Mouse (Mus musculus) stomach, embryonic 15.5 days (tissue): Measurements from ENCODE around the gene Cdh5. TPM values are rescaled to one million over a fixed set of nuclear protein-coding genes. Genes with fewer than 3 reads are reported as not detected.
"Not testable (repeated sequence)": the region's sequence is repeated elsewhere in the genome, so short reads cannot be mapped to it uniquely, and the experiment has no call there.

Experiments used
- ATAC-seq: fragments of 200-750 bp; cut with Nextera tagmentation; 2 replicates; pipeline ENCODE4 v1.8.0; 2017; ENCODE audit warnings: low read depth, moderate number of reproducible peaks, moderate TSS enrichment; ENCODE audit not compliant: insufficient read depth, low FRiP score
- H3K27ac ChIP-seq: fragments of 300-500 bp; sonication (generic); 2 replicates; pipeline ENCODE4 v1.5.1; 2015; ENCODE audit warnings: mild to moderate bottlenecking, inconsistent platforms
- H3K27me3 ChIP-seq: fragments of 300-500 bp; sonication (generic); replicated peaks from 2 replicates; pipeline ENCODE4 v1.6.1; 2015; ENCODE audit warnings: inconsistent platforms
- H3K36me3 ChIP-seq: fragments of 300-500 bp; sonication (generic); 2 replicates; pipeline ENCODE4 v1.6.1; 2015; ENCODE audit warnings: inconsistent platforms
- H3K4me1 ChIP-seq: fragments of 300-500 bp; sonication (generic); 2 replicates; pipeline ENCODE4 v1.6.1; 2015; ENCODE audit warnings: inconsistent platforms
- H3K4me2 ChIP-seq: fragments of 300-500 bp; sonication (generic); 2 replicates; pipeline ENCODE4 v1.6.1; 2015; ENCODE audit warnings: mild to moderate bottlenecking, inconsistent platforms
- H3K4me3 ChIP-seq: fragments of 300-500 bp; sonication (generic); replicated peaks from 2 replicates; pipeline ENCODE4 v1.5.1; 2015; ENCODE audit warnings: inconsistent platforms
- H3K9ac ChIP-seq: fragments of 300-500 bp; sonication (generic); 2 replicates; pipeline ENCODE4 v1.6.1; 2015; ENCODE audit warnings: inconsistent platforms
- H3K9me3 ChIP-seq: fragments of 300-500 bp; sonication (generic); 2 replicates; pipeline ENCODE4 v1.6.1; 2016; ENCODE audit warnings: inconsistent platforms
- WGBS: fragments of 180-500 bp; shearing (Covaris S2); methylation state at CpG from one replicate; pipeline ENCODE4 v1.1.7; 2015; 5-methylcytosine and 5-hydroxymethylcytosine counted together
- polyA plus RNA-seq: library from polyadenylated mRNA; unstranded; fragments of >200 nt; fragmentation: Nextera tagmentation; extraction: Ambion mirVana; gene quantifications from 2 replicates; pipeline ENCODE4 v1.2.1, GENCODE M21; 2015

Gene Cdh5
- 27.0 and 29.8 TPM in 2 replicates for polyA plus RNA-seq

GRCm38 (mm10) chr8:104101415-104101814 lies at the start of gene Cdh5:
Gene Cdh5, plus strand, starts transcription at chr8:104101625.
- Histone ChIP-seq H3K9ac (no peak within 1 kb of the TSS), H3K27me3 (no peaks in the 10 kb centered on the region), H3K4me2 (no peak within 1 kb of the TSS), H3K4me3 (peak within 1 kb of the TSS; percentile 21), H3K27ac (no peak within 1 kb of the TSS), H3K4me1 (0 out of 2 replicates have a peak, but pooled peaks cover 6% of the 10 kb centered on the region), H3K9me3 (no peaks in the 10 kb centered on the region), H3K36me3 (no peaks in the 10 kb centered on the region)
- 59% methylated on average over 8 of the region's 8 CpGs for WGBS
- peak; percentile 54; the same call in 1 of the 2 replicates for ATAC-seq

- no peak overlapping the region for H3K4me3 ChIP-seq
- H3K4me1 ChIP-seq, result peaks cover 13% of the 10 kb centered on the region
- no peaks in the 10 kb centered on the region for H3K9me3 ChIP-seq
- no peak overlapping the region for H3K4me2 ChIP-seq
- no peak overlapping the region for H3K9ac ChIP-seq
- 56% methylated on average over 5 of the region's 5 CpGs for WGBS
- no peak for ATAC-seq
- no peak overlapping the region for H3K27ac ChIP-seq
- H3K27me3 ChIP-seq, result no peaks in the 10 kb centered on the region
- no peaks in the 10 kb centered on the region for H3K36me3 ChIP-seq
Observed at GRCm38 (mm10) chr8:104059922-104060321, 41.5 kb upstream of the Cdh5 start.

DNA sequence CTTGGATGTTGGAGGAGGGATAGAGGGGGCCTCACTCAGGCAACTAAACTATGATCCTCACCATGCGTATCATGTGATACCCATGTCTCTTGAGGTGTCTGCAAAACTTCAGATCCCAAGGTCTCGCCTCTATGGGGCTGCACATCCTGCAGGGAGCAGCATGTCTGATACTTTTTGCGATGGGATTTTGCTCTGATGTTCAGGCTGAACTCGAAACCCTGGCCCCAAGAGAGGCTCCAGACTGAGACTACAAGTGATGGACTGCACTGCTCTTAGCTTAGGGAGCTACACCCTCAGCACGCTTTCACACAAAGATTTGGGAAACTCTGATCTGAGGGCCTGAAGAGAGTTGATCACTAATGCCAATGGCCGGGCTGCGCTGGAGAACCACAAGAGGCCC lies 41.0 kb upstream of the Cdh5 start:
- Histone ChIP-seq H3K27ac (no peak overlapping the region), H3K4me3 (no peak overlapping the region), H3K9me3 (no peaks in the 10 kb centered on the region), H3K9ac (no peak overlapping the region), H3K27me3 (no peaks in the 10 kb centered on the region), H3K36me3 (no peaks in the 10 kb centered on the region), H3K4me2 (no peak overlapping the region), H3K4me1 (peaks cover 13% of the 10 kb centered on the region)
- no peak for ATAC-seq
- WGBS, result 78% methylated on average over 7 of the region's 7 CpGs

- H3K27me3 ChIP-seq, result no peaks in the 10 kb centered on the region
- H3K4me3 ChIP-seq, result no peak overlapping the region
- no peaks in the 10 kb centered on the region for H3K36me3 ChIP-seq
- ATAC-seq, result peak; percentile 44
- 0 out of 2 replicates have a peak overlapping the region, but pooled peaks have one; percentile 35 for H3K27ac ChIP-seq
- H3K4me1 ChIP-seq, result peaks cover 13% of the 10 kb centered on the region
- no peak overlapping the region for H3K9ac ChIP-seq
- no peak overlapping the region for H3K4me2 ChIP-seq
- WGBS, result 50% methylated on average over 6 of the region's 6 CpGs
- no peaks in the 10 kb centered on the region for H3K9me3 ChIP-seq
Observed at GRCm38 (mm10) chr8:104061048-104061988, 40.1 kb upstream of the Cdh5 start.

GRCm38 (mm10) chr8:104061989-104062820 lies 39.2 kb upstream of the Cdh5 start:
- Histone ChIP-seq H3K27ac (0 out of 2 replicates have a peak overlapping the region, but pooled peaks have one; percentile 35), H3K4me2 (no peak overlapping the region), H3K4me1 (peaks cover 13% of the 10 kb centered on the region), H3K9me3 (no peaks in the 10 kb centered on the region), H3K9ac (no peak overlapping the region), H3K36me3 (no peaks in the 10 kb centered on the region), H3K4me3 (no peak overlapping the region), H3K27me3 (no peaks in the 10 kb centered on the region)
- ATAC-seq, result peak; percentile 35; the same call in 1 of the 2 replicates
- WGBS, result 51% methylated on average over 15 of the region's 15 CpGs

DNA sequence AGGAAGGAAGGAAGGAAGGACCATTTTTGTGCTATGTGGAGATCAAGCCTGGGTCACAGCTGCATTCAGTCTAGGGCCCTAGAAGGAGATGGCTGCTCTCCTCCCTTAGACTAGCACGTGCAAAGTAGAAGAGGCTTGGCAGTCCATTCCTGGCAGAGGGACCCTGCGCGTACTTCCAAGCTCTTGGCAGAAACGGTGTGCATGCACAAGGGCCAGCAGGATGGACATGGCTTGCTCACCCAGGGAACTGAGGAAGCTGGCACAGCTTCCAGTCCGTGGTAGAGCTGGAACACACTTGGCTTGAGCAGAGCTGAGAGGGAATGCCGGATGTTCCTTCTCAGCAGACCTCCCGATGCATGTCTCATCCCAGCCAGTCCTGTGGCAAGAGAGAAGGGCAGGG lies 36.2 kb upstream of the Cdh5 start:
- Histone ChIP-seq H3K4me3 (no peak overlapping the region), H3K4me2 (no peak overlapping the region), H3K27ac (no peak overlapping the region), H3K9me3 (no peaks in the 10 kb centered on the region), H3K36me3 (no peaks in the 10 kb centered on the region), H3K27me3 (no peaks in the 10 kb centered on the region), H3K9ac (no peak overlapping the region), H3K4me1 (peaks cover 13% of the 10 kb centered on the region)
- WGBS, result 79% methylated on average over 7 of the region's 7 CpGs
- ATAC-seq, result no peak

- Histone ChIP-seq H3K9ac (no peak overlapping the region), H3K4me1 (peaks cover 13% of the 10 kb centered on the region), H3K9me3 (no peaks in the 10 kb centered on the region), H3K4me3 (no peak overlapping the region), H3K27ac (no peak overlapping the region), H3K36me3 (no peaks in the 10 kb centered on the region), H3K27me3 (no peaks in the 10 kb centered on the region), H3K4me2 (no peak overlapping the region)
- ATAC-seq, result no peak
- WGBS, result 82% methylated on average over 9 of the region's 9 CpGs
Observed at GRCm38 (mm10) chr8:104065906-104066518, 35.4 kb upstream of the Cdh5 start.

DNA sequence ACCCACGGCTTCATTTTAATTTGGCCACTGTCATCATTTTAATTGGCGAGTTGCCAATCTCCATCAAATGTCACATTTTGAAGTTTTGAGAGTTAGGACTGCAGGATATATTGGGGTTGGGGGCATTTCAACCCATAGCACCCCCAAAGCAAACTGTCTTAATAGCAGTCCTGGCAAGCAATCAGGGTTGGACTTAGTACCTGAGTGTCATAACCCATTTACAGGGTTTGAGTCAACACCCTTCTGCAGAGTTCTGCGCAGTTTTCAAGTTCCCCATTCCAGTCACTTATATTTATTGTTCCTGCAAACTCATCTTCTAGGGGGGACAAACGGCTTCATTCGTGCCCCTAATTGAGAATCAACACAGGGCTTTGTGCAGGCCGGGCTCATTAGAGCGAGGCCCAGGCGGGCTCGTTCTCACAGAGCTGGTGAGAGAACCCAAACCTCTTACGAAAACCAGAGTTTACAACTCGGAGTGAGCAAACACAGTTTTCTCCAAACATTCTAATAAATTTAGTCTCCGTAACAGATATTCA lies 34.0 kb upstream of the Cdh5 start:
- Histone ChIP-seq H3K36me3 (no peaks in the 10 kb centered on the region), H3K9me3 (no peaks in the 10 kb centered on the region), H3K4me1 (0 out of 2 replicates have a peak, but pooled peaks cover 4% of the 10 kb centered on the region), H3K4me2 (no peak overlapping the region), H3K4me3 (no peak overlapping the region), H3K9ac (no peak overlapping the region), H3K27ac (no peak overlapping the region), H3K27me3 (no peaks in the 10 kb centered on the region)
- ATAC-seq, result no peak
- WGBS, result 69% methylated on average over 12 of the region's 12 CpGs

- H3K9ac ChIP-seq, result no peak overlapping the region
- no peaks in the 10 kb centered on the region for H3K9me3 ChIP-seq
- H3K36me3 ChIP-seq, result no peaks in the 10 kb centered on the region
- H3K4me3 ChIP-seq, result no peak overlapping the region
- WGBS, result 69% methylated on average over 15 of the region's 15 CpGs
- H3K27ac ChIP-seq, result no peak overlapping the region
- ATAC-seq, result no peak
- no peaks in the 10 kb centered on the region for H3K4me1 ChIP-seq
- H3K27me3 ChIP-seq, result no peaks in the 10 kb centered on the region
- no peak overlapping the region for H3K4me2 ChIP-seq
Observed at GRCm38 (mm10) chr8:104068421-104069035, 32.9 kb upstream of the Cdh5 start.

DNA sequence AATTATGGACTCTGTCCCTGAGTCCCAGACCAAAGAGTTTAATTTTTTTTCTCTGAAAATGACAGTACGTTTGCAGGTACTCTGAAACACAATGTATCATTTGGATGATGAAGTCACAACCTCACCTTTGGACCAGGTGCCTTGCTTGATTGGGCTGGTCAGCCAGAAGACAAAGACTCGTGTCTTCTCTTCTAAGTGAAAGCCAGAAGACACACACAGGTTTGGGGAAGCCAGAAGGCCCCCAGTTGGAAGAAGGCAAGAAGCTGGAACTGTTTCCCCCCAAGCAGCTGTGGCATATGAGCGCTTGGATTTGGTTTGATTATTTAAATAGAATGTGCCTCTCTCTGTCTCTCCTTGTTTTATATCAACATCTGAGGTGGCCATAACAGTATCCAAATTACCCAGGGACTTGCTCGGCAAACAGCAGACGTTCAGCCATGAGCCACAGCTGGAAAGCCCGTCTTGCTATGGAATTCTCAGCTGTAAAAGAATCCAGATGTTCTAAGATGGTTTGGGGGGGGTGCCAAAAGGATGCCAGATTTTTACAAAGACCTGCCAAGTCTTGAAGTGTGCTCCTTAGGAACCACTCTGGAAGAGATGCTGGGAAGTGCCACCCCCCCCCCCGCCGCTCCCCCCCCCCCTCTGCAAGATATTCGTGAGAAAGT lies 31.1 kb upstream of the Cdh5 start:
- not testable (repeated sequence) for H3K27me3 ChIP-seq, H3K4me3 ChIP-seq, H3K9ac ChIP-seq, ATAC-seq, H3K9me3 ChIP-seq, H3K4me1 ChIP-seq, H3K27ac ChIP-seq, H3K4me2 ChIP-seq, H3K36me3 ChIP-seq
- 49% methylated on average over 8 of the region's 9 CpGs for whole genome bisulfite sequencing

- no peak for ATAC-seq
- Histone ChIP-seq H3K36me3 (no peaks in the 10 kb centered on the region), H3K4me1 (no peaks in the 10 kb centered on the region), H3K9me3 (no peaks in the 10 kb centered on the region), H3K4me3 (no peak overlapping the region), H3K27me3 (no peaks in the 10 kb centered on the region), H3K27ac (no peak overlapping the region), H3K4me2 (no peak overlapping the region), H3K9ac (no peak overlapping the region)
- WGBS, result 76% methylated on average over 10 of the region's 10 CpGs
Observed at GRCm38 (mm10) chr8:104070949-104071348, 30.5 kb upstream of the Cdh5 start.
